Mouse (Mus musculus) myocyte (in vitro differentiated cells): ENCODE results near the gene Ccni. TPM values are rescaled to one million over a fixed set of nuclear protein-coding genes. Genes with fewer than 3 reads are reported as not detected.

Source experiments
- H3K27me3 ChIP-seq: one replicate; pipeline ENCODE4 v1.6.1; 2011; ENCODE audit not compliant: control insufficient read depth, insufficient read depth, insufficient read length
- H3K36me3 ChIP-seq: one replicate; pipeline ENCODE4 v1.6.1; 2011; ENCODE audit not compliant: control insufficient read depth, insufficient read depth
- H3K4me2 ChIP-seq: one replicate; pipeline ENCODE4 v1.6.1; 2011; ENCODE audit warnings: low read depth, control low read depth
- H3K4me3 ChIP-seq: one replicate; pipeline ENCODE4 v1.5.1; 2011; ENCODE audit warnings: mild to moderate bottlenecking, control low read depth, moderate library complexity
- H3K79me2 ChIP-seq: one replicate; pipeline ENCODE4 v1.6.1; 2011; ENCODE audit not compliant: control insufficient read depth, insufficient read depth
- H3ac ChIP-seq: one replicate; pipeline ENCODE4 v1.6.1; 2011; ENCODE audit not compliant: control insufficient read depth, insufficient read length
- CEBPB ChIP-seq: IDR thresholded peaks from 2 replicates; pipeline ENCODE4 v1.6.1; 2011; ENCODE audit warnings: mild to moderate bottlenecking, moderate library complexity; ENCODE audit not compliant: poor library complexity, insufficient read depth, severe bottlenecking
- E2F4 ChIP-seq: IDR thresholded peaks from one replicate; pipeline ENCODE4 v1.6.1; 2011; ENCODE audit warnings: mild to moderate bottlenecking, control low read depth, moderate library complexity; ENCODE audit not compliant: insufficient read depth
- MAX ChIP-seq: IDR thresholded peaks from one replicate; pipeline ENCODE4 v1.6.1; 2011; ENCODE audit warnings: low read depth, mild to moderate bottlenecking, control low read depth
- MYOD1 ChIP-seq, 3 experiments: IDR thresholded peaks; one replicate each; pipeline ENCODE4 v1.6.1; 2011; ENCODE audit warnings: control low read depth in 2 of 3, low read depth in 2 of 3, mild to moderate bottlenecking in 2 of 3, moderate library complexity in 1 of 3; ENCODE audit not compliant: insufficient read length in 2 of 3, control insufficient read depth in 1 of 3
- MYOG ChIP-seq, 3 experiments: IDR thresholded peaks; one replicate each; pipeline ENCODE4 v1.6.1; 2011; ENCODE audit warnings: control low read depth in 2 of 3, low read depth in 2 of 3, mild to moderate bottlenecking in 2 of 3; ENCODE audit not compliant: insufficient read length in 2 of 3, control insufficient read depth in 1 of 3, insufficient read depth in 1 of 3
- POLR2A ChIP-seq: IDR thresholded peaks from one replicate; pipeline ENCODE4 v1.6.1; 2011; ENCODE audit warnings: low read depth, mild to moderate bottlenecking, control low read depth, moderate library complexity; ENCODE audit not compliant: insufficient read length
- POLR2AphosphoS2 ChIP-seq: IDR thresholded peaks from one replicate; pipeline ENCODE4 v1.6.1; 2011; ENCODE audit warnings: low read depth, control low read depth; ENCODE audit not compliant: insufficient read length
- REST ChIP-seq: IDR thresholded peaks from one replicate; pipeline ENCODE4 v1.6.1; 2011; ENCODE audit warnings: mild to moderate bottlenecking, control low read depth, moderate library complexity; ENCODE audit not compliant: insufficient read depth, insufficient read length
- SRF ChIP-seq: IDR thresholded peaks from one replicate; pipeline ENCODE4 v1.6.1; 2011; ENCODE audit warnings: low read depth; ENCODE audit not compliant: control insufficient read depth, insufficient read length
- TCF12 ChIP-seq: IDR thresholded peaks from one replicate; pipeline ENCODE4 v1.6.1; 2011; ENCODE audit warnings: mild to moderate bottlenecking, control low read depth; ENCODE audit not compliant: poor library complexity, insufficient read depth, severe bottlenecking
- TCF3 ChIP-seq: IDR thresholded peaks from one replicate; pipeline ENCODE4 v1.6.1; 2011; ENCODE audit warnings: low read depth, control low read depth; ENCODE audit not compliant: insufficient read length
- USF1 ChIP-seq: IDR thresholded peaks from one replicate; pipeline ENCODE4 v1.6.1; 2011; ENCODE audit warnings: low read depth, mild to moderate bottlenecking, control low read depth, moderate library complexity
- polyA plus RNA-seq: library from polyadenylated mRNA; unstranded; fragments of >200 nt; fragmentation: generic; extraction: Trizol; gene quantifications from one replicate; pipeline ENCODE4 v1.2.1, GENCODE M21; 2012; ENCODE audit warnings: missing spikeins

Gene Ccni
- polyA plus RNA-seq, 1 experiment, result 132 TPM

DNA sequence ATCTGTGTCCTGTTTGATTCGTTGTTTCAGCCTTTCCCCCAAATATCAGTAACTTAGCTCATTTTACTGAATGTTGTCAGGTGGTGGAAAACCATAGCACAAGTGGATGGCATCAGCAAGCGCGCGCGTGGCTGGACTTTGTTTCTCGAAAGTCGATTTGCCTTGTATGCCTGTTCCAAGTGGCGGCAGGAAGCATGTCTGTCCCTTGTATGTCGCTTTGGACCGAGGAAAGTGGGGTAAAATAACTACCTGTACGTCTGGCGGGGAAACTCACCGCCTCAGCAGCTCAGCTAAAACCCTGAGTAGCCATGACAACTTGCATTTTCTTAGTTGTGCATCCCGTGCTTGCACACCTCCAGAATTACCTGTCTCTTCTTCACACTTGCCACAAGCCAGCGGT, 34.9 kb downstream of the Ccni start:
- TF ChIP-seq REST (no peak), SRF (no peak), MYOG (IDR thresholded peaks at IDR 0.05; ENCODE audit: control insufficient read depth in 1 of 3, insufficient read depth in 1 of 3, insufficient read length in 2 of 3, low read depth in 2 of 3) (no peak), POLR2AphosphoS2 (peak; percentile 12), MYOD1 (IDR thresholded peaks at IDR 0.05; ENCODE audit: control insufficient read depth in 1 of 3, insufficient read length in 2 of 3, low read depth in 2 of 3) (no peak), E2F4 (no peak), TCF3 (no peak), TCF12 (no peak)

DNA sequence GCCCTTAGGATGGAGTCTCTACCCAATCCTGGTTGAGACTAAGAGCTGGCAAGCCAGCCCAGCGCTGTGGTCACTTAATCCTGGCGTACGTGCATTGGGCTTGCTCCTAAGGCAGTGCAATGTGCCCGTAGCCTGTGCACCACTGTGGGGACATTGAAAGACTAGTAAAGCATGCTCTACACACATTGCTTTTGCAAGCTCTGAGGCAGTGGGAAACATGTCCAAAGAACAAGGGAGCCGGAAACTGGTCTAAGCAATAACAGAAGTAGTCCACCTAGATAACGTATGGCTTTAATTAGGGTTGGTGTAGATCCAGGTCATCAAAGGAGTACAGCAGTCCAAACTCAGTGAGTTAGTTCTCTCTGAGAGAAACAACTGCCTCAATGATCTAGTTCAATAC, 37.6 kb downstream of the Ccni start:
- Histone ChIP-seq H3K27me3 (no peaks in the 10 kb centered on the region), H3K4me3 (no peak overlapping the region), H3K4me2 (no peak overlapping the region), H3K79me2 (no peaks in the 10 kb centered on the region), H3K36me3 (peaks cover 57% of the 10 kb centered on the region), H3ac (no peak overlapping the region)
- TF ChIP-seq USF1, result no peak
- TF ChIP-seq REST, result no peak
- no peak for TF ChIP-seq MAX
- TF ChIP-seq POLR2AphosphoS2, result no peak
- TF ChIP-seq E2F4, result no peak
- no peak for TF ChIP-seq CEBPB
- TF ChIP-seq MYOD1 (IDR thresholded peaks at IDR 0.05; ENCODE audit: control insufficient read depth in 1 of 3, insufficient read length in 2 of 3, low read depth in 2 of 3), result no peak
- no peak for TF ChIP-seq POLR2A
- no peak for TF ChIP-seq MYOG (IDR thresholded peaks at IDR 0.05; ENCODE audit: control insufficient read depth in 1 of 3, insufficient read depth in 1 of 3, insufficient read length in 2 of 3, low read depth in 2 of 3)

More for the DNA sequence above, 34.9 kb downstream of the Ccni start:
- Histone ChIP-seq H3K4me3 (no peak overlapping the region), H3ac (no peak overlapping the region), H3K4me2 (no peak overlapping the region), H3K79me2 (no peaks in the 10 kb centered on the region), H3K27me3 (no peaks in the 10 kb centered on the region), H3K36me3 (peaks cover 40% of the 10 kb centered on the region)

DNA sequence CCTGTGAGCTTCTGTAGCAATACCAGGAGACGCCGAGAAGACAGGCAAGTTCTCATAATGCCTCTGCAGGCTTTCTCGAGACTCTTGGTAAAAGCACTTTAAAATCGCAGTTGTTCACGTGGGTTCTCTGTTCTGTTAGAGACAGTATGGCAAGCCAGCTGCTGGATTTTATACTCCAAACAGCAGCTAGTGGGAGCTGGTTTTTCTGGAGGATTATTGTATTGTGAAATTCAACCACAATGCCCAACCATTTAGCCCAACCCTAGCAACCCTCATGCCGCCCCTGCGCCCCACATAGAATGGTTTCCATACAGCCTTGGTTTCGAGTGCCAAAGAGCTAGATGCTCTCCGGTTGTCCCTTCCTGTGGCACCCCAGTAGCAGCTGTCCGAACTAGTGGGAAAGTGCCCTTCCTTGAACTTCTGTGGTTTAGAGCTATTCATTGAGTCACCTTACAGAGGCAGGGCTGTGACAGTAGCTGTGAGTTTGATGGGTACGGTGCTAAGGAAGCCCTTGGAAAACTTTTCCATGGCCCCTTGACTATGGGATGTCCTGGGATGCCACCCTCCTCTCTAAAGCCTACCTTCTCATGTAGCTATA, 38.3 kb downstream of the Ccni start:
- Histone ChIP-seq H3K79me2 (no peaks in the 10 kb centered on the region), H3K36me3 (peaks cover 54% of the 10 kb centered on the region), H3K4me2 (no peak overlapping the region), H3ac (no peak overlapping the region), H3K27me3 (no peaks in the 10 kb centered on the region), H3K4me3 (no peak overlapping the region)
- TF ChIP-seq MYOD1 (IDR thresholded peaks at IDR 0.05; ENCODE audit: control insufficient read depth in 1 of 3, insufficient read length in 2 of 3, low read depth in 2 of 3) (peak in 1 of 3 experiments; percentile 69), TCF3 (no peak), SRF (no peak), POLR2AphosphoS2 (no peak), TCF12 (no peak), MYOG (IDR thresholded peaks at IDR 0.05; ENCODE audit: control insufficient read depth in 1 of 3, insufficient read depth in 1 of 3, insufficient read length in 2 of 3, low read depth in 2 of 3) (peak in 1 of 3 experiments; percentile 65), CEBPB (peak; percentile 33; the same call in 1 of the 2 replicates), POLR2A (no peak), USF1 (no peak), REST (no peak), MAX (no peak), E2F4 (no peak)

DNA sequence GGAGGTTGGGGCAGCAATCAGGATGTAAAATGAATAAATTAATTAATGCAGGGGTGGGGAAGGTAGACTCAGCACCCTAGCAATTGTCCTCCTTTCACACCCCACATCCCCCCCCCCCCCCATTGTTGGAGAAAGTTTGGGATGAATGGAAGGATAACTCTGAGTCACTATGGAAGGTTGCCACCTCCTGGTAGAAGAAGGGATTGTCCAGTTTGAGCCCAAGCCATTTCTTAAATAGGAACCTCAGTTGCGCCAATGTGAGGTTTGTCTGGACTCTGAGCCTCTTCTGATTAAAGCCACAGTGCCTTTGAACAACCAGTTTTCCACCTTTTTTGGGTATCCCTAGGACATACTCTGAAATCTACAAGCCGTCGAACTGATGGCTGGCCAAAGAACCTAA, 42.8 kb downstream of the Ccni start:
- peaks cover 52% of the 10 kb centered on the region for H3K36me3 ChIP-seq
- no peaks in the 10 kb centered on the region for H3K79me2 ChIP-seq
- H3K4me2 ChIP-seq, result no peak overlapping the region
- no peak overlapping the region for H3ac ChIP-seq
- H3K4me3 ChIP-seq, result no peak overlapping the region
- H3K27me3 ChIP-seq, result no peaks in the 10 kb centered on the region
- no peak for TF ChIP-seq REST
- no peak for TF ChIP-seq MYOD1 (IDR thresholded peaks at IDR 0.05; ENCODE audit: control insufficient read depth in 1 of 3, insufficient read length in 2 of 3, low read depth in 2 of 3)
- TF ChIP-seq CEBPB, result no peak
- TF ChIP-seq USF1, result no peak
- TF ChIP-seq POLR2AphosphoS2, result no peak
- TF ChIP-seq E2F4, result no peak
- TF ChIP-seq POLR2A, result no peak
- no peak for TF ChIP-seq MAX
- TF ChIP-seq TCF3, result no peak
- TF ChIP-seq TCF12, result no peak
- TF ChIP-seq MYOG (IDR thresholded peaks at IDR 0.05; ENCODE audit: control insufficient read depth in 1 of 3, insufficient read depth in 1 of 3, insufficient read length in 2 of 3, low read depth in 2 of 3), result no peak
- TF ChIP-seq SRF, result no peak

DNA sequence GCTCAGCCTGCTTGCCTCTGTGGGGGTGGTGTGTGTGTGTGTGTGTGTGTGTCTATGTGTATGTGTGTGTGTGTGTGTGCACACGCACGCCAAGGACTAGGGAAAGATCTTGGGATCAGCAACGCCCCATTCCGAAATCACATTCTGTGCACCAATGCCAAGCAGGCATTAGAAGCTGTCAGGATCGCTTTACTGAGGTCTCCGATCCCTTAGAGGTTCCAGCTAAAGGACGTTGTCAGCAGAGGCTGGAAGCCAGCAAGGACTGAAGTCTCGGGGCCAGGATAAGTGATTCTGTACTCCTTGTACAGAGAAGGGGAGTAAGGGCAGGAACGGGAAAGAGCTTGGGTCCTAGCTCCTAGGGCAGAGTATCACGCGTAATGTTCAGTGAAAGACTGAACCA, 51.9 kb downstream of the Ccni start:
- TF ChIP-seq TCF3 (no peak), POLR2AphosphoS2 (no peak), CEBPB (no peak), MAX (no peak), REST (no peak), TCF12 (no peak), USF1 (no peak), MYOD1 (IDR thresholded peaks at IDR 0.05; ENCODE audit: control insufficient read depth in 1 of 3, insufficient read length in 2 of 3, low read depth in 2 of 3) (no peak), SRF (no peak), MYOG (IDR thresholded peaks at IDR 0.05; ENCODE audit: control insufficient read depth in 1 of 3, insufficient read depth in 1 of 3, insufficient read length in 2 of 3, low read depth in 2 of 3) (no peak)
- H3K79me2 ChIP-seq, result no peaks in the 10 kb centered on the region
- H3K27me3 ChIP-seq, result no peaks in the 10 kb centered on the region
- H3ac ChIP-seq, result no peak overlapping the region
- H3K4me2 ChIP-seq, result no peak overlapping the region
- H3K36me3 ChIP-seq, result peaks cover 30% of the 10 kb centered on the region
- H3K4me3 ChIP-seq, result no peak overlapping the region
